Mouse (Mus musculus): ENCODE measurements around the gene Hyou1. TPM values are rescaled to one million over a fixed set of nuclear protein-coding genes. Genes with fewer than 3 reads are reported as not detected.

Gene Hyou1
- polyA plus RNA-seq, 1 experiment: 28.1 TPM

GRCm38 (mm10) chr9:44337436-44338169 is 41.7 kb upstream of the Hyou1 start:
- peaks cover 71% of the 10 kb centered on the region for H3K36me3 ChIP-seq (replicated peaks; ENCODE audit: low read length)
- H3K4me1 ChIP-seq: peaks cover 62% of the 10 kb centered on the region
- H3K27me3 ChIP-seq (replicated peaks): no peaks in the 10 kb centered on the region
- TF ChIP-seq GATA1 (IDR thresholded peaks at IDR 0.05; ENCODE audit: borderline replicate concordance, low read length) (no peak), FLI1 (IDR thresholded peaks at IDR 0.05; ENCODE audit: low read length) (no peak)
- no peaks in the 10 kb centered on the region for H3K9me3 ChIP-seq
- peak overlapping the region; percentile 73 for H3K4me3 ChIP-seq (replicated peaks)

GRCm38 (mm10) chr9:44338574-44338973 is 40.7 kb upstream of the Hyou1 start:
- no peaks in the 10 kb centered on the region for H3K27me3 ChIP-seq (replicated peaks)
- no peaks in the 10 kb centered on the region for H3K9me3 ChIP-seq
- no peak overlapping the region for H3K4me3 ChIP-seq (replicated peaks)
- H3K36me3 ChIP-seq (replicated peaks; ENCODE audit: low read length): peaks cover 61% of the 10 kb centered on the region
- TF ChIP-seq GATA1 (IDR thresholded peaks at IDR 0.05; ENCODE audit: borderline replicate concordance, low read length): no peak
- no peak for TF ChIP-seq FLI1 (IDR thresholded peaks at IDR 0.05; ENCODE audit: low read length)
- H3K4me1 ChIP-seq: peaks cover 60% of the 10 kb centered on the region

- H3K4me1 ChIP-seq: peaks cover 67% of the 10 kb centered on the region
- H3K4me3 ChIP-seq (replicated peaks): peak overlapping the region; percentile 69
- no peaks in the 10 kb centered on the region for H3K27me3 ChIP-seq (replicated peaks)
- no peaks in the 10 kb centered on the region for H3K9me3 ChIP-seq
- TF ChIP-seq FLI1 (IDR thresholded peaks at IDR 0.05; ENCODE audit: low read length): no peak
- TF ChIP-seq GATA1 (IDR thresholded peaks at IDR 0.05; ENCODE audit: borderline replicate concordance, low read length): no peak
- H3K36me3 ChIP-seq (replicated peaks; ENCODE audit: low read length): peaks cover 68% of the 10 kb centered on the region
These were observed 37.8 kb upstream of the Hyou1 start for GRCm38 (mm10) chr9:44341487-44341886.

- H3K9me3 ChIP-seq: no peaks in the 10 kb centered on the region
- peak overlapping the region; percentile 94 for H3K4me3 ChIP-seq (replicated peaks)
- H3K36me3 ChIP-seq (replicated peaks; ENCODE audit: low read length): peaks cover 68% of the 10 kb centered on the region
- TF ChIP-seq GATA1 (IDR thresholded peaks at IDR 0.05; ENCODE audit: borderline replicate concordance, low read length) (no peak), FLI1 (IDR thresholded peaks at IDR 0.05; ENCODE audit: low read length) (no peak)
- H3K4me1 ChIP-seq: peaks cover 60% of the 10 kb centered on the region
- H3K27me3 ChIP-seq (replicated peaks): no peaks in the 10 kb centered on the region
These were observed 37.1 kb upstream of the Hyou1 start for GRCm38 (mm10) chr9:44342173-44342572.

- Histone ChIP-seq H3K27me3 (replicated peaks) (no peaks in the 10 kb centered on the region), H3K4me1 (peaks cover 56% of the 10 kb centered on the region), H3K36me3 (replicated peaks; ENCODE audit: low read length) (peaks cover 68% of the 10 kb centered on the region), H3K4me3 (replicated peaks) (peak overlapping the region; percentile 94), H3K9me3 (no peaks in the 10 kb centered on the region)
- no peak for TF ChIP-seq FLI1 (IDR thresholded peaks at IDR 0.05; ENCODE audit: low read length)
- no peak for TF ChIP-seq GATA1 (IDR thresholded peaks at IDR 0.05; ENCODE audit: borderline replicate concordance, low read length)
These were observed 36.7 kb upstream of the Hyou1 start for GRCm38 (mm10) chr9:44342605-44343004.

GRCm38 (mm10) chr9:44343290-44343689 is 36.0 kb upstream of the Hyou1 start:
- Histone ChIP-seq H3K36me3 (replicated peaks; ENCODE audit: low read length) (peaks cover 69% of the 10 kb centered on the region), H3K9me3 (no peaks in the 10 kb centered on the region)
- no peak for TF ChIP-seq FLI1 (IDR thresholded peaks at IDR 0.05; ENCODE audit: low read length)
- TF ChIP-seq GATA1 (IDR thresholded peaks at IDR 0.05; ENCODE audit: borderline replicate concordance, low read length): peak; percentile 93

GRCm38 (mm10) chr9:44343781-44344421 is 35.4 kb upstream of the Hyou1 start, which contains the start of gene Hmbs:
TSS of gene Hmbs (minus strand) at chr9:44344228.
- no peaks in the 10 kb centered on the region for H3K9me3 ChIP-seq
- peak within 1 kb of the TSS; percentile 94 for H3K4me3 ChIP-seq (replicated peaks)
- H3K27me3 ChIP-seq (replicated peaks): no peaks in the 10 kb centered on the region
- peaks cover 70% of the 10 kb centered on the region for H3K36me3 ChIP-seq (replicated peaks; ENCODE audit: low read length)
- TF ChIP-seq FLI1 (IDR thresholded peaks at IDR 0.05; ENCODE audit: low read length): 0 out of 2 replicates have a peak, but pooled peaks have one; percentile 12
- TF ChIP-seq GATA1 (IDR thresholded peaks at IDR 0.05; ENCODE audit: borderline replicate concordance, low read length): no peak
- peaks cover 54% of the 10 kb centered on the region for H3K4me1 ChIP-seq

More at GRCm38 (mm10) chr9:44343290-44343689, 36.0 kb upstream of the Hyou1 start:
- Histone ChIP-seq H3K4me1 (peaks cover 52% of the 10 kb centered on the region), H3K27me3 (replicated peaks) (no peaks in the 10 kb centered on the region), H3K4me3 (replicated peaks) (peak overlapping the region; percentile 94)

- no peaks in the 10 kb centered on the region for H3K9me3 ChIP-seq
- peaks cover 50% of the 10 kb centered on the region for H3K4me1 ChIP-seq
- TF ChIP-seq GATA1 (IDR thresholded peaks at IDR 0.05; ENCODE audit: borderline replicate concordance, low read length) (no peak), FLI1 (IDR thresholded peaks at IDR 0.05; ENCODE audit: low read length) (no peak)
- peak overlapping the region; percentile 38 for H3K4me3 ChIP-seq (replicated peaks)
- H3K27me3 ChIP-seq (replicated peaks): no peaks in the 10 kb centered on the region
- peaks cover 71% of the 10 kb centered on the region for H3K36me3 ChIP-seq (replicated peaks; ENCODE audit: low read length)
These were observed 33.5 kb upstream of the Hyou1 start for GRCm38 (mm10) chr9:44345570-44346433.

- H3K4me1 ChIP-seq: peaks cover 41% of the 10 kb centered on the region
- TF ChIP-seq GATA1 (IDR thresholded peaks at IDR 0.05; ENCODE audit: borderline replicate concordance, low read length): no peak
- no peak for TF ChIP-seq FLI1 (IDR thresholded peaks at IDR 0.05; ENCODE audit: low read length)
- no peaks in the 10 kb centered on the region for H3K9me3 ChIP-seq
- H3K27me3 ChIP-seq (replicated peaks): no peaks in the 10 kb centered on the region
- H3K4me3 ChIP-seq (replicated peaks): no peak overlapping the region
- peaks cover 71% of the 10 kb centered on the region for H3K36me3 ChIP-seq (replicated peaks; ENCODE audit: low read length)
These were observed 32.1 kb upstream of the Hyou1 start for GRCm38 (mm10) chr9:44347166-44347565.
